Mouse (Mus musculus): ENCODE measurements around the gene Rapgef2.
A peak's percentile ranks its signal among the peaks of the same experiment; 100 is the strongest.

Rapgef2 gene

DNA sequence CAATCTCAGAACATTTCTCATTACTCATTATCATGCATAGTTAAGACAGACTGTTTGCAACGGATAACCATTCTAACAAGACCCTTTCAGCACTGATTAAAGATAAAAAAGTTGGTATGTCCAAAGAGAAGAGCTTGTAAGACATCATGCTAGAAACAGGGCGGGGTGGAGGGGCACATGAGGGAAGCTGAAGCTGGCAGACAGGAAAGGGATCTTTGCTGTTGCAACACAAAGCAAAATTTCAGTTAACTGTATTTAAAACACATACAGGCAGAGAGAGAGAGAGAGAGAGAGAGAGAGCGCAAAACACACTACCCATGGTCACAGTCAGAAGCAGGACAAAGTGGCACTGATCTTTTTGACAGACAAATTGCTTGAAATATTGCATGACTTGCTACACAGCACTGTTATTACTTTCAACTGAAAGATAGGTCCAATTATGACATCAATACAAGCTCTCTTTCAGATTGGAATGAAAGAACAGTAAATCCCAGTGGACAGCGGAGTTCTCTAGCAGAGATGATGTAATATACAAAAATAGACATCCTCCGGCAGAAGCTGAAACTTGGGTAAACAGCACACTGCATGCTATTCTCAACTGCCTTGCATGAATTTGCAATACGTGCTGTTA, 125.1 kb downstream of the Rapgef2 start:
- DNase-seq: peak; percentile 21

DNA sequence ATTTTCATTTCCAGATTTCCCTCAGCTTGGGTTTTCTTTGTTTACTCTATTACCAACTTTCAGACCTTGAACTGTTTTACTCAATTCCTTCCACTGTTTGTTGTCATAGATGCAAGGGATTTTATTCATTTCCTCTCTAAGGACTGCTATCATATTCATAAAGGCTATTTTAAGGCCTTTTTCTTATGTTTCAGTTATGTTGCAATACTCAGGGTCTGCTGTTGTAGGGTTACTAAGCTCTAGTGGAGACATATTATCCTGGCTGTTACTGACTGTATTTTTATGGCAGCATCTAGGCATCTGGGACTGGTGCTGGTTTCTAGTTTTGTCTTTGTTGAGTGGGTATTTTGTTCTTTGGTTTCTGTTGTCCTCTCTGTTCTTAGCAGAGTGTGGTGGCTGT, 128.1 kb downstream of the Rapgef2 start:
- no peak for DNase-seq

DNA sequence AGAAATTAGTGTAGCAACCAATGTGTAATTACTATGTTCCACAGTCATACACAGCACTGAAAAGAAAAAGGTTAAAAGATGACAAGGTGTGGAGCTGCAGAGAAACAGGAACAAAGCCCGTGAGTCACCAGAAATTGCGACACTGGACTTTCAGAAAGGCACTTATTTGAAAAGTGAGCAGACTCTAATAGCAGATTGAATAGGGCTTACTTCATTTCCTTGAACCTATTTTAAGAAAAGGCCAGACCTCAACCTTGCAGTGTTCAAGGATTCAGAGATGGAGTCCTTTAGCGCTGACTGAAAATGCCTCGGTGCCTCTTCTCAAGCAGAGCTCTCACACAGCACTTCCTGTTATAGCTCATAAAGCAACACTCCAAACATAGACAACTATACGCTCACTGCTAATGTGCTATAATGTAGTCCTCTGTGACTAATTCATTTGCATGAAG, 133.3 kb downstream of the Rapgef2 start:
- DNase-seq: no peak

DNA sequence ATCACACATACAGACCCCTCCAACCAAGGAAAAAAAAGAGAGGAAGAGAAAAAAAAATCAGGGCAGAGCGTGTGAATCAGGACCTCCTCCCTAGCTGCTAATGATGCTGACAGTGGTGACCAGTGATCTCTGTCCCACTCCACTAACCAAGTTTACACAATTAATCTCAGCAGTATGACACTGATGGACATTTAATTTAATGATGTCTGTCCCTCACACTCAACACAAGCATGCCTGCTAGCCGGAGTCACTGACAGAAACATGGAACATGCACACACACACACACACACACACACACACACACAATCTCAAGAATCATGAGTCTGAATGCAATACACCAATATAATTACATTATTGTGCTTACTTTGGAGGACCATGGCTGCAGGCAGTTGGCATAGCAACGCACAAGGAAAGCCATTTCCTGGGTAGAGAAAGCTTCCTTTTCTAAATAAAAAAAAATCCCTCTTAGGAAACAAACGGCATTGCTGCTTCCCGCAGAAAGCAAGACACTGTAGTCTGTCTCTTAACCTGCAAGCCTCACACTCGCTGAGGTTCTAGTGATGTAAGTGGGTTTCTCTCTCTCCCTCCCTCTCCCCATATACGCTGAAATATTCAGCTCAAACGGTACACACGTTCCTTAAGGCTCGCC, 140.8 kb downstream of the Rapgef2 start:
- no peak for DNase-seq

DNA sequence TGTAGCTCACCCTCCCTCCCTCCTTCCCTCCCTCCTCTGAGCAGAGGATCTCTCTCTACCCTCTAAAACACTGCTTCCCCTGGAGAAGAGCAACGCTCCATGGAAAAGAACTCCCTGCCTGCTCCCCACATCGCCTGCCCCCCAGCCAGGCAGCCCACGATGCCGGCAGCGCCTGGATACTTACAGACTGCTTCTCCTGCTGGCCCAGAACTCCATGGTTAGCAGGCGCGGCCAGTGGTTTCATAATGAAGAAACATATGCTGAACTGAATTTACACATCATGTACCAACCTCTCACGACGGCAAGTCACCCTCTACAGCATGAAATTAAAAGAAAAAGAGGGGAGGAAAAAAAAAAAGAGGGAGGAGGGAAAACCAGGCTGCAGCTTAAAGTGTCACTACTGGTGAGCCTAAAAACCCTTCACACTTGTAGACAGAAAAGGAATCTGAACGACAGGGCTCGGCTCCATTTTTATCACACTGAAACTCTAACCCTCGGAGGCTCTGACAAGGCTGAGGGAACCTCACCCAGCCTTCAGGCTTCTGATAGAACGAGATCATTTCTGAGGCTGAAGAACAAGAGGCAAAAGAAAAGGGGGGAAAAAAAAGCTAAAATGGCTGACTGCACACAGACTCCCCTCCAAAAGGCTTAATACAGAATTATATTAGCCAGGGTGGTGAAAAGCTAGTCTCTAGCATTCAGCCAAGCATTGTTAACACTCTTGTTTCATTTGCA, 141.5 kb downstream of the Rapgef2 start:
- DNase-seq: no peak

DNA sequence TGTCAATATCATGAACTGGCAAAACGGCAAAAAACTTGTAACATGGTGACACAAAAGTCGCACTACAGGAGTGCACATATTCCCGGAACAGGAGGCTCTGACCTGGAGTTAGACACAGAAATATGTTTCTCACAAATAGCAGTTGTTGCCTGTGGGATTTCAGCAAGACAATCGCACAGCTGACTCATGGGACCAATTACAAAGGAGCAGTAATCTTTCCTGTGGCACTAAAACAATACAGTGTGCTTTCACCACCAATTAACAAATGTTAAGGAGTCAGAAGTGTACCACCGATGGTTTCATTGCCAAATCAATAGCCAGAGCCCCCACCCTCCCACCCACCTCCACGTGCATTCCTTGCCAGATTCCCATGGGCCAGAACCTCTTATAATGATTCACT, 142.2 kb downstream of the Rapgef2 start:
- DNase-seq: no peak

DNA sequence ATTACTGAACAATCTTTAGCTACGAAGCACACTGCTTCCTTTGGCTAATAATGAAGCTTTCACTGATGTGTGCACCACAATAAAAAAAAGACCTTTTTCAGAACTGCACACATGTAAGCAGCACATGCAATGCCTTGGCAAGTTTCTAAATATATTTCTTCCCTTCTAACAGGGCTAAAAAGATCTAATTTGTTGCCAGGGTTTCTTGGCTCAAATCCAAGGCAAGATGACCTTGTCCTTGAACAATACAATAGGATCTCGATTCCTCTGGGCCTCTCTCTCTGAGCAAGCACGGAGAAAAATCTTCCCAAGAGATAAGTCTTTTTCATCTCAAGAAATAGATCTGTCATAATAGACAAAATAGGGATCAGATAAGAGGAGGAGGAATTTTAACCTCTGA, 147.1 kb downstream of the Rapgef2 start:
- DNase-seq: no peak

DNA sequence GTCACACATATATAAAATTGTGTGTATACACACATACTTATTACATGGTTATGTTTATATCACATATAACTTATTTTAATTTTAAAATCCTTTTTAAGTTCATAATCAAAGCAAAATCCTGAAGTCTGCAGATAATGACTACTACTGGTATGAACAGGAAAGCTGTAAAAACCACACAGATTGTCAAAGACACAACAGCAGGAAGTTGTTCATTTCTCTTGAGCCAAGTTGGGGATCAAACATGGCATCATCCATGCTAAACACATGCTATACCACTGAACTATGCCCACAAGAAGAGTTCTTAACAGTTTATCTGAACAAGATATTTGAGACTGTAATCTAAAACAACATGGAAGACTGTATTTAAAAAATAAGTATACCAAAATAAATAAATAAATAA, 147.7 kb downstream of the Rapgef2 start:
- DNase-seq: no peak

DNA sequence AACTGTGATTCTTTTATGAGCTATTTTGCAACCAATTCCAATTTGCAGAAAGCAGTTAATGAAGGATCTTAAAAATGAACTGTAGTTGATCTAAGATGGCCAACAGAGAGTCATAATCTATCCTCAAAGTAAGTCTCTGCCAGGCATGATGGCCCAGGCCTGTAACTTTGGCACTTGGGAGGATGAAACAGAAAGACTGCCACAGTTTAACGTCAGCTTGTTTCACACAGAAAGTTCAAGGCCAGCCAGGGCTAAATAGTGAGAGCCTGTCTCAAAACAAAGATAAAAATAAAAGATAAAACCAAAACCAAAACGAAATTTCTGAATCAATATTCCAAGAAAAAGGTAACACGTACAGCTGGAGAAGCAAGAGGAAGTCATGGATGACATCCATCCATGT, 155.3 kb downstream of the Rapgef2 start:
- DNase-seq: no peak

DNA sequence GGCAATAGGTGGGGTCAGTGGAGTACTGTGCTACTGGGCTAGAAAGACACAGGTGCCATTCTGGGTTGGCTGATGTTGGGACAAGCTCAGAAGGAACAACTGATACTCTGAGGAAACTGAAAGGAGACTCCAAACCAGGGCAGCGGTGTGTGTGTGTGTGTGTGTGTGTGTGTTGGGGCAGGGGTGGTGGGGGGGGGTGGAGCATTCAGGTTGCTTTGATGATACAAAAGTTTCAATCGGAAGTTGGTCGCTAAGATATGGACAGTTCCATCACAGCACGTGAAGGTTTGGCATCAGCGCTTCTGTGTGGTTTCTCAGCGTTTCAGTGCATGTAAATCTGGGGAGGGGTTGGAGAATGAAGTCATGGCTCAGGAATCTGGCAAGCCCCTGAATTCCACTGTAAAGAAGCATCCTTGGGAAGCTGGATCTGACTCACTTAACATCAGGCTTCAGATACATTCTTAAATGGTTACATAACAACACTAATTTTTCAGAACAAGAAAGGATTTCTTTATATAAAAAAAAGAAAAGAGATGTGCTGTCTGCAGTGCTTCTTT, 157.2 kb downstream of the Rapgef2 start:
- no peak for DNase-seq

DNA sequence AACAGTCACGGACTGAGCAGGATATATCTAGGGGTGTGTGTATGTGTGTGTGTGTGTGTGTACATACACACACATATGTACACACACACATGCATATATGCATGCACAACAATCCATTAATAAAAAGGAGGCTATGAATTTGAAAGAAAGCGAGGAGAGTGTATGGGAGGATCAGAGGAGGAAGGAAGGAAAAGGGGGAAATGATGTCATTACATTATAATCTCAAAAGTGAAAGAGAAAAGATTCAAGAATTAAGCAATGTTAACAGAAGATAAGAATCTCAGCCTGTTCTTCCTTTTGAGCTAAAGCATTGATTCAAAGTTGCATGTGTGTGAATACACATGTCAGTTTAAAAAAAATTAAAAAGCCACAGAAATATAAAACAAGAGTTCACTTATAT, 158.5 kb downstream of the Rapgef2 start:
- DNase-seq: no peak

DNA sequence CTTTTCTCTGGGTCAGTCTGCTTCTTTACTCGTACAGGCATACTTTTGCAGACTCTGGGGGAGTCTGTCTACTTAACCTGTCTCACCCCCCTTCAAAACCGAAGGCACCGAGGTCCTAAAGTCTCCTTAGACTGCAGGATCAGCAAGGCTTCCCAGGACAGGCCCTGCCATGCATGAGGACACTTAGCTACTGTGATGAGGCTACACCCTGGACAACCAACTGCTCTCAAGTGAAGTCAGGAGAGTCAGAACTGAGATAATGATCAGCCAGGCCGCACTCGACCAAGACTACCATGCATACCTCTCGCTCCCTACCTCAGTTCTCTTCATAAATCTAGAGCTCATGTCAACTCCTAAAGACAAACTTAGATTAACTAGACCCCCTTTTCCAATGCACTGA, 159.5 kb downstream of the Rapgef2 start:
- no peak for DNase-seq

DNA sequence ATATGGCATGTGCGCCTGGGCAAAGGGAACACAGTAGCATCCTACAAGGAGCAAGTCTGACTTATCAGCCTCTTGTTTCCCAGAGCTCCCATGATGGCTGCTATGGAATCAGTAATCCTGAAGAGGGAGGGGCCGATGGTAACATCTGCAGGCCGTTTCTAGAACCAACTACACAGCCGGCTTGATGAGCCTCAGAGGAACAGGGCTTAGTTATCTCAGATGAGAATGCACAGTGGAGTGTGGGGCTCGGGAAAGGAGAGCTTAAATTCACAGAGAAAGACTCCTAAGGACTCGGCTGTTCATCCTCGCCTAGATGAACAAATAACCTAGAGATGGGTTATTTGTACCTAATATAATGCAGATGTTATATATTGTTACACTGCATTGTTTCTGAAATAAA, 164.9 kb downstream of the Rapgef2 start:
- no peak for DNase-seq

DNA sequence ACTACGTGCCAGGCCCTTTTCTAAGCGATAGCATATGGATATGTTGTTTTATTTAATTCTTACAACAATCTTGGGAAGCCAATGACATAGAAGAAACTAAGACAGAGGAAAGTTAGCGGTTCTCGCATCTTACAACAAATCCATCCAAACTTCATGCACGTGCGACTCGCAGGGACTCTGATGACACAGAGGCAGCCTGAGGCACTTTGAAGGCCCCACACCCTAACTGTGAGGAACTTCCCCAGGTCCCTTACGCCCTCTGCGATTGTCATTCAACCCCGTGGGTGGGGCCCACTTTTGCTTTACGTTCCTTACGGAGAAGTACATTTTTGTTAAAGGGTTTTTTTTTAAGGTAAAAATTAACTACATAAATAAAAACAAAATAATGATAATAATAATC, 166.3 kb downstream of the Rapgef2 start:
- DNase-seq: no peak

DNA sequence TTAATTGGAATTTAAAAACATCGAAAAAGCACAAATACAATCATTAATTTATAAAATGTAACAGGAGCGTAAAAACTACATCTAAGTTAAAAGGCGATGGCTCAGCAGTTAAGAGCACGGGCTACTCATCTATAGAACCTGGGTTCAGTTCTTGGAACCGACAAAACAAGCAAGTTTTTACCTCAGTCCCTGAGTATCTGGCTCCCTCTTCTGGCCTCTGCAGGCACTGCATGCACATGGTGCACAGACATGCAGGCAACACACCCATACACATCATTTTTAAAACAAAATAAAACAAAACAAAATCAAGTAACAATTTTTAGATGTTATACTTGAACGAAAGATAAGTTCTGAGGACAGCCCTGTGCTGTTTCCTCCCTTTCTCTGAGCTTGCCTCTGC, 176.2 kb downstream of the Rapgef2 start:
- peak; percentile 53 for DNase-seq

DNA sequence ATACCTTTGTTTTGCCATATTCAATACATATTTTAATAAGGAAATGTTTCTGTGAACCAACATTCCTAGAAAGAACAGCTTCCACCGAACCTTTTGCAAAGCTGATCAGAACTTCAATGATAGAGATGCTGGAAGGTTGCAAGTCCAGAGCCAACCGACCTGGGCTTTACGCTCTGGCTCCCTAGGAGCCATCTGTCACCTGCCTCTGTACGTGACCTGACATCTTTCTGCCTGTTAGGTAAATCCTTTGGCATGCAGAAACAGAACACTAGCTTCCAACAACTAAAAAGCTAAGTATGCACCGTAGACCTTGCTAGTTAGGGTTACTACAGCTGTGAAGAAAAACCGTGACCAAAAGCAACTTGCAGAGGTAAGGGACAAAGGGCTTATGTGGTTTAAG, 178.1 kb downstream of the Rapgef2 start:
- no peak for DNase-seq

DNA sequence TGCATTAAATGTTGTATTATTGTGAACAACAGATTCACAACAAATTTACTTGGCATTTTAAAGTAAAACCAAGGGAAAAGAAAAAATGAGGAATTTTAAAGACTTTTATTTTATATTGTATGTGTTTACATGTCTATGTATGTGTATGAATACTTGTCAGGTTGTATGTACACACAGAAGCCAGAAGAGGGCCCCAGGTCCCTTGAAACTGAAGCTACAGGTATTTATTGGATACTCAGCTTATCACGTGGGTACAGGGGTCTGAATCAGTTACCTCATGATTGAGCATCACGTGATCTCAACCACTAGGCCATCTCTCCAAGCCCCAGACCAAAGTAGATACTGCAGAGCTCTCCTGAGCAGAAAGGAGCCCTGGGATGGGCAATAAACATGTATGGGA, 180.0 kb downstream of the Rapgef2 start:
- peak; percentile 9 for DNase-seq

DNA sequence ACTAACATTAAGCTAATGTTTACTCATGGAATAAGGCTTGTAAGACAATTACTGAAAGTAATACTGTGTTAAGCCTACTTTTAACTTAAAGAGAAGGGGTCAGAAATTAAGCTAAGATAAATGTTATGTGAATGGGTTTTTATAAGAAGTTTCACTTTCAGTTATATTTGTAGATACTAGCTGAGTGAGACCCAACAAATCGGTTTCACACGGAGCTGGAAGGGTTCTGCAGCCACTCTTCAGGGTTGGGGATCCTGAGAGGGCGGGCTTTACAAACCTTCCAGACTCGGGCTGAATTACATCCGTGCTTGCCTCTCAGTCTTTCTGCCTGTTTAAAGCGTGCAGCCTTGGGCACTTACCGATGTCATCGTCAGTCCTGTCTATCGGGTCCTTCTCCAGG, 182.7 kb downstream of the Rapgef2 start:
- no peak for DNase-seq

DNA sequence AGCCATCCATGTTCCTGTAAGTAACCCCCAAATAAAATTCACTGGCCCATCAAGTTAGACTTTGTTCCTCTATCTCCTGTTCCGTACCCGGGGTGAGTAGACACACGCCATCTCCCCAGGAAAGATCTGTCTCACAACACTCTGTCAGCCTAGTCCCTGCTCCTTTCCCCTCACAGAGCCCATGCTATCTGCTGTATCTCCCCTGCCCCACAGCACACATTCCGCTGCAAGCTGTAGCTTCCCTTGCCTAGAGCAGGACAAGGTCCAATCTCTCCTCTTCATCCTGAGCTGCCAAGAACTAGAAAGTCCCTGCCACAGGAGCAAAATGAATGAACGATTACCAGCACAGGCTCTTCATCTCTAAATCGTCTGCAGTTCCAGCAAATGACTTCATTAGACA, 184.6 kb downstream of the Rapgef2 start:
- no peak for DNase-seq

DNA sequence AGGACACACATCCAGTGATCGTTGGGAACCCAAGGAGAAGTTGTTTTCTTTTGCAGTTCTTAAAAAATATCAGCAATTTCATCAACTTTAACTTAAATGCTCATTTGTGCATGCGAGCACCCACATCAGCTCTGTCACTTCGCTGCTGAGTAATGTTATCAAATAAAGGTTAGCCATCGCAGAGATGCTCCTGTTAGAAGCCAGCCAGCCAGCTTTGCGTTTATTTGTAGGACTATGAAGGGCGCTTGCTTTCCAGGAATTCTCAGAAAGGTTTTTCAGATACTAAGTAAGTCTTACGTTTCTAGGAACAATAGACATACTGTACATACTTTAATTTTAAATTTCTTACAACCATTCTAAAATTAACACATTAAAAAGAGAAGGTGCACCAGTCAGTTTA, 185.5 kb downstream of the Rapgef2 start:
- DNase-seq: no peak

DNA sequence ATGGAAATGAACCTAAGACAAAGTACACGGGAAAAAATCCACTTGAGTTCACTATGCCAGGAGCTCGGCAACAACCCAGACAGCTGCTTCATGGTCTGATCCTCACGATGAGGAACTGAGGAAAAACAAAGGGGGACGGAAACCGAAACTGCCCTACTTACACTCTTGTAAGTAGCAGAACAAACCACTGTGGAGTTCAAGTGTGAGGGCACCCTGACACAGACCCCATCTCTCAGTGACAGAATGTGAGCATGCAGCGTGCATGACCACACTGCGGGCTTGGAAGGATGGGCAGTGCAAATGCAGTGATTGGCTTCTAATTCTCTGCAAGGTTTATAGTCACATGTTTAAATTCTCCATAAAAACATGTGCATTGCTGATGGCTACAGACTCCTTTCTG, 197.2 kb downstream of the Rapgef2 start:
- no peak for DNase-seq

DNA sequence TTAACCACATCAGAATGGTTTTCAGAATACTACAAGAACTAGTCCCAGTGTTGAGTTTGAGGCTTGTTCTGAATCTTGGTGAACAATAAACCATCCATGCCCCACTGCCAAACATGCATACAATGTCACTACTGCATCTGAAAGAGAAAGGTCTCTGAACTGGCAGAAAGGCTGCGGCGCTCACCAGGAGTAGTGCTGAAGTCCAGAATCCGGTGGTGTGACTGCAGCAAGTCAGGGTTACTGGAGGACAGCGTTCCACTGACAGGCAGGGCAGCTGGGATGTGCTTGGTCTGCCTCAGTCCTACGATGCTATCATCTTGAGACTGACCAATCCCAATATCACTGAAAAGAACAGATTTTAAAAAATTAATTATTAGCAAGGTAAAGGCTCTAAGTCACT, 197.9 kb downstream of the Rapgef2 start:
- DNase-seq: no peak

DNA sequence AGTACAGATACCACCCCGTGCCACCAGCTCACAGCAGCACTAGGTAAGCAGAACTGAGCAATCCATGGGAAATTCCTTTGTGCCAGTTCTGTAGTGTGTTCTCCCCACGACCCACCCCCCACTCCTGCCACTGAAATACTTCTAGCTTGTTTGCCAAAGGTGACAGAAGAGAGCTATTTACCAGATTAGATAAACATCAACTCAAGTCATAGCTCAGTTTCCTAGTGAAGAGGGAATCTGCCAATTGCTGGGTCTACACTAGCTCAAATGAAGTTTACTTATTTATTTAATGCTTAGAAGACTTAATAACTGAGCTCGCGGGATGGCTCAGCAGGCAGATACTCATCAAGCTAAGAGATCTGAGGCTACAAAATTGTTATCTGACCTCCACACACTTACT, 200.0 kb downstream of the Rapgef2 start:
- no peak for DNase-seq

DNA sequence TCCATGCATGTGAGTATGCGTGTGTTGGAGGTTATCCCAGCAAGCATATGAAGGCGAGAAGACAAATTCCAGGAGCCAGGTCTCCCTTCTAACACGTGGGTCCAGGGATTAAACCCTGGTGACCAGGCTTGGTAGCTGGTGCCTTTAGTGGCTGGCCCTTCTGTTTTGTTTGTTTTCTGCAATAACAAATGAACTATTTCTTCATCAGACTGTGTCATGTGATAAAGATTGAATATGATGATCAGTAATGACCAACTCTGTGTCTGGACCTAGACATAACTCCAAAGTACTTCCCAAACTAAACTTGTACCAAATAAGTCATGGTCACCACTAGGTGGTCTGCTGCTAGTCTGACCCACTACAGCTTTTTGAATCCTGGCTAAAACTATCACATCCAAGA, 202.4 kb downstream of the Rapgef2 start:
- DNase-seq: no peak

All from thymus, postnatal 14 days (tissue).